ENCODE assay signal across 8 mouse cellular contexts in the genomic region with DNA sequence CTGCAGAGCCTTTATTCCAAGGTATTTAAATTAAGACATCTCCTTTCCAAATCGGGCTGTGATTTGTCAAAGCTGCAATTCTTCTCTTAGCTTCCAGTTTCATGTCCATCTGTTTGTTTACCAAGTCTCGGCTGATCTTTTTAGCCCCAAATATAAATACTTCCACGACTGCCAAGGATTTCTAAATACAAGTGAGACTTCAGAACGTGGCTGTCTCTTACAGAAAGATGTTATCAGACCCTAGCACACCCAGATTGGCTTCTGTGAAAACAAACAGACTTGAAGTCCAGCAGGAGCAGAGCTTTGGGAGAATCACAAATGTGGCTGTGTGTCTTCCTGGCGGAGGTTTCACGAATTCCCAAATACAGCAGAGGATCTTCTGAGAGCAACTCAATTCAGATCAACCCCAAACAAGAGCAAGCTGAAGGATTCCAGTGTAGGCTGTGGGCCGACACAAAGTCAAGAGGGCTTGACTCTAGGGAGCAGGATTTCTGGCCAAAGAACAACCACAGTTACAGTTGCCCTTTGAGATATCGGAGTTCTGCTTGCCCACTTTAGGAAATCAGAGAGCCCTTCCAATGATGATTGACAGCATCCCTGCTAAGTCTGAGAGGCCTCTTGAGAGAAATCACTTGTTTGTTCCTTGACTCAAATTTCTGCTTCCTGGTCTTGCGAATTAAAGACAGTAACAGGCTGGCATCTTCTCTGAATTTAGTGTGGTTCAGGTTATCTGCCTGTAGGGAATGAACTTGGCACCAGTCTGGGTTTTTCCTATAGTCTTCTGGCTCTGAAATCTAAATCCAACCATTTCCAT. TPM values are rescaled to one million over a fixed set of nuclear protein-coding genes. Genes with fewer than 3 reads are reported as not detected.
A peak's percentile ranks its signal among the peaks of the same experiment; 100 is the strongest.
DNase-seq lines count a peak whose midpoint lies in the region; ATAC-seq and TF ChIP-seq lines count a peak whose summit lies in the region.
"Had no signal": no experiment of that assay in that cellular context is flagged by ENCODE, and none has a peak within 500 bp of the region (broad histone marks: within the 10 kb centered on the region; RNA-seq: fewer than 3 reads in every experiment).

No protein-coding gene starts in this region.

- no peak for ATAC-seq in hindbrain, postnatal 0 days
- ATAC-seq in hindbrain, embryonic 12.5 days (ENCODE audit: low FRiP score): no peak
- no peak for ATAC-seq in midbrain, embryonic 11.5 days (ENCODE audit: low FRiP score)
- ATAC-seq in midbrain, embryonic 16.5 days: no peak
- ATAC-seq in heart, embryonic 16.5 days (replicated peaks; ENCODE audit: extremely low read depth, insufficient read depth, low FRiP score): no peak

- no peak for TF ChIP-seq CTCF in hindbrain, postnatal 0 days (IDR thresholded peaks at IDR 0.05; ENCODE audit: low read depth)
- no peak for TF ChIP-seq CTCF in thymus, adult 2 months (IDR thresholded peaks at IDR 0.05; ENCODE audit: borderline replicate concordance, control insufficient read depth, extremely low read depth, insufficient read depth, low read length, poor library complexity)

- peak overlapping the region; percentile 29; the same call in 1 of the 2 replicates for H3K27ac ChIP-seq in hindbrain, postnatal 0 days
- H3K27ac ChIP-seq in hindbrain, embryonic 12.5 days: no peak overlapping the region
- H3K27ac ChIP-seq in midbrain, embryonic 11.5 days (ENCODE audit: low read depth, low read length): no peak overlapping the region
- no peak overlapping the region for H3K27ac ChIP-seq in midbrain, embryonic 16.5 days (ENCODE audit: low read length)
- H3K27ac ChIP-seq in heart, embryonic 16.5 days (ENCODE audit: low read length): peak overlapping the region; percentile 13
- no peak overlapping the region for H3K27ac ChIP-seq in thymus, adult 2 months (ENCODE audit: control insufficient read depth, insufficient read depth, low read length)
- H3K27ac ChIP-seq: hindbrain, embryonic 14.5 days had no signal

- no peaks in the 10 kb centered on the region for H3K9me3 ChIP-seq in hindbrain, postnatal 0 days (ENCODE audit: low read length)
- peaks cover 5% of the 10 kb centered on the region; the same call in 1 of the 2 replicates for H3K9me3 ChIP-seq in hindbrain, embryonic 12.5 days (replicated peaks)
- no peaks in the 10 kb centered on the region; the same call in 1 of the 2 replicates for H3K9me3 ChIP-seq in midbrain, embryonic 11.5 days (ENCODE audit: control insufficient read depth, low read length)
- peaks cover 4% of the 10 kb centered on the region; the same call in 1 of the 2 replicates for H3K9me3 ChIP-seq in midbrain, embryonic 16.5 days (replicated peaks; ENCODE audit: control insufficient read depth, low read length, poor library complexity, severe bottlenecking)
- peaks cover 6% of the 10 kb centered on the region for H3K9me3 ChIP-seq in heart, embryonic 16.5 days (replicated peaks; ENCODE audit: control insufficient read depth, low read length)

- peaks cover 7% of the 10 kb centered on the region; the same call in 1 of the 2 replicates for H3K4me1 ChIP-seq in hindbrain, postnatal 0 days (ENCODE audit: insufficient read depth, low read length)
- peaks cover 8% of the 10 kb centered on the region; the same call in 1 of the 2 replicates for H3K4me1 ChIP-seq in hindbrain, embryonic 12.5 days
- H3K4me1 ChIP-seq in midbrain, embryonic 11.5 days (ENCODE audit: control insufficient read depth, insufficient read depth, low read length): no peaks in the 10 kb centered on the region
- H3K4me1 ChIP-seq in midbrain, embryonic 16.5 days (ENCODE audit: control insufficient read depth, insufficient read depth, low read length): peaks cover 4% of the 10 kb centered on the region; the same call in 1 of the 2 replicates
- H3K4me1 ChIP-seq in heart, embryonic 16.5 days (ENCODE audit: control insufficient read depth, insufficient read depth, low read length): peaks cover 41% of the 10 kb centered on the region
- no peaks in the 10 kb centered on the region for H3K4me1 ChIP-seq in thymus, adult 2 months (replicated peaks; ENCODE audit: control insufficient read depth, insufficient read depth, low read length)

- H3K9ac ChIP-seq in hindbrain, postnatal 0 days (replicated peaks; ENCODE audit: low read length): no peak overlapping the region
- H3K9ac ChIP-seq in hindbrain, embryonic 12.5 days: no peak overlapping the region
- no peak overlapping the region for H3K9ac ChIP-seq in midbrain, embryonic 11.5 days (ENCODE audit: low read length)
- H3K9ac ChIP-seq in midbrain, embryonic 16.5 days (ENCODE audit: low read depth, low read length): no peak overlapping the region
- no peak overlapping the region for H3K9ac ChIP-seq in heart, embryonic 16.5 days (ENCODE audit: low read length)
- H3K9ac ChIP-seq: hindbrain, embryonic 14.5 days had no signal

- H3K4me2 ChIP-seq in hindbrain, postnatal 0 days (ENCODE audit: low read depth, low read length): no peak overlapping the region
- H3K4me2 ChIP-seq in hindbrain, embryonic 12.5 days (replicated peaks): no peak overlapping the region
- no peak overlapping the region for H3K4me2 ChIP-seq in midbrain, embryonic 11.5 days
- H3K4me2 ChIP-seq in midbrain, embryonic 16.5 days (ENCODE audit: low read length): no peak overlapping the region
- H3K4me2 ChIP-seq in heart, embryonic 16.5 days (ENCODE audit: low read depth, low read length): no peak overlapping the region
- H3K4me2 ChIP-seq: hindbrain, embryonic 14.5 days had no signal

- WGBS in hindbrain, postnatal 0 days: 46% methylated on average over 9 of the region's 9 CpGs
- WGBS in hindbrain, embryonic 12.5 days: 64% methylated on average over 9 of the region's 9 CpGs
- WGBS in midbrain, embryonic 11.5 days: 62% methylated on average over 9 of the region's 9 CpGs
- WGBS in midbrain, embryonic 16.5 days: 66% methylated on average over 9 of the region's 9 CpGs
- 31% methylated on average over 9 of the region's 9 CpGs for WGBS in heart, embryonic 16.5 days
- 59% methylated on average over 9 of the region's 9 CpGs for WGBS in thymus, adult 2 months

- no peak overlapping the region for H3K4me3 ChIP-seq in hindbrain, postnatal 0 days (ENCODE audit: low read length)
- no peak overlapping the region for H3K4me3 ChIP-seq in hindbrain, embryonic 12.5 days
- H3K4me3 ChIP-seq in midbrain, embryonic 11.5 days (ENCODE audit: low read depth, low read length): no peak overlapping the region
- H3K4me3 ChIP-seq in midbrain, embryonic 16.5 days (ENCODE audit: low read depth, low read length): no peak overlapping the region
- no peak overlapping the region for H3K4me3 ChIP-seq in heart, embryonic 16.5 days (ENCODE audit: low read length)
- no peak overlapping the region for H3K4me3 ChIP-seq in thymus, adult 2 months (ENCODE audit: control insufficient read depth, insufficient read depth, low read length)

- H3K27me3 ChIP-seq in hindbrain, postnatal 0 days (ENCODE audit: insufficient read depth, low read length): no peaks in the 10 kb centered on the region
- H3K27me3 ChIP-seq in hindbrain, embryonic 12.5 days: no peaks in the 10 kb centered on the region
- H3K27me3 ChIP-seq in midbrain, embryonic 11.5 days (ENCODE audit: control insufficient read depth, insufficient read depth, low read length): no peaks in the 10 kb centered on the region
- no peaks in the 10 kb centered on the region for H3K27me3 ChIP-seq in midbrain, embryonic 16.5 days (ENCODE audit: control insufficient read depth, insufficient read depth, low read depth, low read length)
- H3K27me3 ChIP-seq in heart, embryonic 16.5 days (ENCODE audit: control insufficient read depth, insufficient read depth, low read length): no peaks in the 10 kb centered on the region
- no peaks in the 10 kb centered on the region for H3K27me3 ChIP-seq in thymus, adult 2 months (ENCODE audit: control insufficient read depth, insufficient read depth, low read length)

- TF ChIP-seq POLR2A in thymus, adult 2 months (IDR thresholded peaks at IDR 0.05; ENCODE audit: control insufficient read depth, extremely low read depth, insufficient read depth, low read length, poor library complexity): no peak

- no peaks in the 10 kb centered on the region for H3K36me3 ChIP-seq in hindbrain, postnatal 0 days (ENCODE audit: insufficient read depth, low read length)
- no peaks in the 10 kb centered on the region for H3K36me3 ChIP-seq in hindbrain, embryonic 12.5 days
- H3K36me3 ChIP-seq in midbrain, embryonic 11.5 days (ENCODE audit: control insufficient read depth, insufficient read depth, low read length): no peaks in the 10 kb centered on the region
- no peaks in the 10 kb centered on the region for H3K36me3 ChIP-seq in midbrain, embryonic 16.5 days (ENCODE audit: control insufficient read depth, insufficient read depth, low read length)
- H3K36me3 ChIP-seq in heart, embryonic 16.5 days (ENCODE audit: control insufficient read depth, insufficient read depth): no peaks in the 10 kb centered on the region
- H3K36me3 ChIP-seq in thymus, adult 2 months (ENCODE audit: control insufficient read depth, insufficient read depth, low read length): no peaks in the 10 kb centered on the region

- DNase-seq in hindbrain, postnatal 0 days (ENCODE audit: low spot score): no peak
- DNase-seq in midbrain, embryonic 11.5 days (ENCODE audit: low spot score, missing footprints): peak; percentile 77
- no peak for DNase-seq in thymus, adult 2 months
- no peak for DNase-seq in adrenal gland, postnatal 25 days

RNA-seq across cellular contexts. Expression of a gene that starts 34.4 kb away (rescaled TPM):
- 27.2 and 33.6 TPM in 2 replicates for total RNA-seq in hindbrain, postnatal 0 days (2014; rRNA removed)
- 12.9 and 14.8 TPM in 2 replicates for polyA plus RNA-seq in hindbrain, postnatal 0 days (2015; fragmentation: Nextera tagmentation; extraction: Ambion mirVana)
- polyA plus RNA-seq in hindbrain, embryonic 12.5 days (2016; fragmentation: Nextera tagmentation; extraction: Ambion mirVana): 8.1 and 8.3 TPM in 2 replicates
- polyA plus RNA-seq in midbrain, embryonic 11.5 days (2014; fragmentation: Nextera tagmentation; extraction: Ambion mirVana): 2.2 and 2.3 TPM in 2 replicates
- 15.4 and 18.3 TPM in 2 replicates for polyA plus RNA-seq in midbrain, embryonic 16.5 days (2015; fragmentation: Nextera tagmentation; extraction: Ambion mirVana)
- polyA plus RNA-seq in heart, embryonic 16.5 days (2015; fragmentation: Nextera tagmentation; extraction: Ambion mirVana): 105 and 117 TPM in 2 replicates
- polyA plus RNA-seq in thymus, adult 2 months (2012; rRNA removed): 1.9 and 2.8 TPM in 2 replicates
- total RNA-seq in adrenal gland, postnatal 25 days (2021): 11.1 and 18.4 TPM in 2 replicates

Comparison
In these comparisons a context has a peak if more than half of its experiments do, and no peak if none do; other contexts are left out.
1. H3K27ac ChIP-seq: peak in hindbrain, postnatal 0 days (single experiment) and heart, embryonic 16.5 days (single experiment); none in hindbrain, embryonic 12.5 days (single experiment), midbrain, embryonic 11.5 days (single experiment), midbrain, embryonic 16.5 days (single experiment) and thymus, adult 2 months (single experiment).